Mouse (Mus musculus) frontal cortex, postnatal 36 days (tissue): ENCODE data around the gene Insyn1.

Source experiments
- DNase-seq, 2 experiments: peaks; one replicate each; pipeline ENCODE4 v3.0.0; 2022; ENCODE audit warnings: low spot score in 2 of 2

Gene Insyn1

DNA sequence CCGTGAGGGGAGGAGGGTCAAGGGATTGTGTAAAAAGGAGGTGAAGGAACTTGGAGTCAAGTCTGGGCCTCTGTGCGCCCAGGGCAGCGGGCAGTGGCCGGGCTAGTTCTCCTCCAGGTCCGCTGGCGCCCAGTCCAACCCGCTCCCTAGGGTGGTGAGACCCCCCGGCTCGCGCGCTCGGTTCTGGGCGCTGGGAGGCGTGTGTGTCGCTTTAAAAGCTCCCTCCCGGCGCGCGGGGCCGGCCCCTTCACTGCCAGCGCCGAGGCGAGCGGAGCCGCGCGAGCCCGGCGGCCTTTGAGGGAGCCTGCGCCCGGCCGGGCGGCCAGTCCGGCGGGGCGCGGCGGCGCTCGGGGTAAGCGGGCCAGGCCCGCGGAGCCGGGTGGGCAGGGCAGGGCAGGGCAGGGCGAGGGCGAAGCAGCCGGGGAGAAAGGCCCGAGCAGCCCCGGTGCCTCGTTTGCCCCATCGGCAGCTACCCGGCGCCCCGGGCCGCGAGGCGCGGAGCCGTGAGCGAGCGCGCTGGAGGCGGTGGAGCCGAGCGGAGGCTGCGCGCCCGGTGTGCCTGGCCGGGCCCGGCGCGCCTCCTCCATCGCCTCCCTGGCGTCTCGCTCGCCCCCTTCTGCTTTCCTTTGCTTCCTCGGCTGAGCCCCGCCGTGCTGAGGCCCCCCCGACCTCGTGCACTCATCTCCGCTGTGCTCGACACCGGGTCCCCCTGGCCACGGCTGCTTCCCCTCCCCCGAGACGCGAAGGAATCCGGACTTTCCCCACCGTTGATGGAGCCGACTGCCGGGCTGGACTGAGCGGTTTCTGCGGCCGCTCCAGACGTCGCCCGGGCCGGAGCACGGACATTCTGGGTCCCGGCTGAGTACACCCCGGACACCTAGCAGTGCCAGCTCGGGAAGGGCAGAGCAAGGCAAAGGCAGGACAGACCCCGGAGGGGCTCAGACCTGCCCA, at the start of gene Insyn1:
Gene Insyn1 (plus strand): TSS at position 753 of the 951 bp plus-strand sequence.
- peak; percentile 62 to 65 for DNase-seq

- peak in 1 of 2 experiments; percentile 71 for DNase-seq
Measured at GRCm38 (mm10) chr9:58438921-58439396, 49.4 kb upstream of the Insyn1 start.

DNA sequence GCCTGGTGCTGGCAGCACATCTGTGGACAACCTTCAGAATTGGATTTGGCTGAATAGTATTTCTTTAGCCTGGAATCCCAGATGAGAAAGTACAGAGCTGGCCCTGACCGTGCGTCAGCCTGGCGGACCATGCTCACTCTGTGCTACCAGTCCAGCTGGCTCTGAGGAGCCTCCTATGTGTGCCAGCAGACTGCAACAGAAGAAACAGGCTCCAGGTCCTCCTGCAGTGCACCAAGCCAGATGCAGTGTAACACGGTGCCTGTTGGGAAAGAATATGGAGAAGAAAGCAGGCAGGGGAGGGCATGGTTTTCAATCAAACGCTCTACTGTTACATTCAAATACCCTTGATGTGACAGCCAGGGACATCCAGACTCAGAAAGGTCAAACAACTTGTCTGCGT, 48.3 kb upstream of the Insyn1 start:
- DNase-seq: peak in 1 of 2 experiments; percentile 38

GRCm38 (mm10) chr9:58440614-58441013, 47.8 kb upstream of the Insyn1 start:
- no peak for DNase-seq

DNA sequence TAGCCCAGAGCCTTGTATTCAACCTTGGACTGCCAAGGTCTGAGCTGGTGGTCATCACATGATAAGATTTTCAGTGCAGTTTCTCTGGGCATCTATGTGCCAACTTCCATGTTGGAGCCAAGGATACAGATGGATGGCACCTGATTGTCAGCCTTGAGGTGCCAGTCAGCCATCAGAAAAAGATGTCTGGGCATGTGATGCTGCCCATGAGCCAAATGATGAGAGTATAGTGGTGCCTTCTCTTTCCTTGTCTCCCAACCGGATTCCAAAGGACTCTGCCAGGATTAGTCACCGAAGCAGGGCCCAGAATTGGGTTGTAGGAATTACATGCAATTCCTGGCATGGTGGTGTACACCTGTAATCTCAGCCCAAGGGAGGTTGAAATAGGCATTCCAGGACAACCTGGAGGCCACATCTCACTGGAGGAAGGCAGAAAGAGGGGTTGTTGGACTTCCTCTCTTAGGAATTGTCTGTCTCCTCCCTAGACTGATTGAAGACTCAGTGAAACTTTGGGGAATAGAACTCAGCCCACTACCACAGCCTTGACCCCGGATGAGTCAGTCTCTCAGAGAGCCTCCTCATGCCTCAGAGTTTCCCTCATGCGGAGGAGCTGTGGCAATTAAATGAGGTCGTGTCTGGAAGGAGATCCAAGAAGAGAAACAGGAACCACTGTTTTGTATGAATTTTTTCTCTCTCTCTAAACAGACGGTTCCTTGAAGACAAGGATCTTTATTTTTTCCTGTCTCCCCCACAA, 46.9 kb upstream of the Insyn1 start:
- peak in 1 of 2 experiments; percentile 38 for DNase-seq

GRCm38 (mm10) chr9:58442105-58443010, 46.0 kb upstream of the Insyn1 start:
- DNase-seq: peak; percentile 59 to 63

DNA sequence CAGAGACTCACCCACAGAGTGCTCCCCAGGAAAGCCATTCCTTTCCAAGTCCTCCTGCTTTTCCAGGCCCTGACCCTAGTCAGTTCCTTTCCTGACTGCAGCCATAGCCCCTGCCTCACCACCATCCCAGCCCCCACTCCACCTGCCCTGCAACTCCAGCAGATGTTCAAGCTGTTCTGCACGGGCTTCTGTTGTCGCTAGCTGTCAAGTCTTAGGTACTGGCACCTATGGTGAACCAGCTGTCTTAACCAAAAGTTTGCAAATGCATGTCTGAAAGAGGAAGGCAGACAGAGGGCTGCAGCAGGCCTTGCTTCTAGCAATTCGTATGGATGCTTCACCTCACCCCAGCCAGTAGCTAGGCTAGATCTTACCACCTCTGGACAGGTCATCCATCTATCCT, 45.3 kb upstream of the Insyn1 start:
- peak in 1 of 2 experiments; percentile 10 for DNase-seq

DNA sequence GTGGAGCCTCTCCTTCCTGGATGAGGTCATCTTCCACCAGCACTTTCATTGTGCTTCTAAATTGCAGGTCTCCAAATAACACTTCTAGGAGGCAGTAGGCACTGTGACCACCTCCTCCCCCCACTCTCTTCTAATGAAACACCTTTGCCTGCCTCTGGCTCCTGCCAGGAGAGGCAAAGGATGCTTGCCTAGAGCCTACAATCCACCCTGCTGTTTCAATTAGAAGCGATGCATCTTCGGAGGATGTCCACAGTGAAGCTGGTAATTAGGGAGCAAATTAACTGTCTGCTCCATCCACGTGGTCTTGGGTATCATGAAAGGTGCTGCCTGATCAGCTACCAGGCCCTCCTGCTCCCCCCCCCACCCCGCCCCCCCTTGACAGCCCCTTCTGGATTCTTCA, 41.6 kb upstream of the Insyn1 start:
- DNase-seq: no peak

DNA sequence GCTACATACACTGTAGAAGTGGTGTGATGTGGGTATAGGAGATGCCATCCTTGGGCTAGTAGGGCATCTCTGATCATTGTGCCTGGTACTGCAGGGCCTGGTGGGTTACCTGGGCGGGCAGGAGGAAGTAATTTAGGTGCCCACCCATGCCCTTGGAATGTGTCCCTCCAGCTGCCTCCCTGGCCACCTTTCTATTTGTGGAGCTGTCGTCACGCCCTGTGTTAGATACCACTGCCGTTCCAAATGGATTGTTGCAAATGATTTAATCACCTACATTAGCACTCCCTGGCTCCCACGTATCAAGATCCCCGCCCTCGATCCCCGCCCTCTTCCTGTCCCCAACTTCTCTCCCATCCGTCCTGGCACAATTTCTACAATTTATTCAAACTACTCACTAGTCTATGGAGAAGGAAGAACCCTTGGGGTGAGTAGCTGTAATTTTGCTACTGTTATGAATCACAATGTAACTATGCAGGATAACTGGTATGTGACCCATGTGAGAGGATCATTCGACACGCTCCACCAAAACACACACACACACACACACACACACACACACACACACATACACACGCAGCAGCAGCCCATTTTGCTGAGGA, 40.3 kb upstream of the Insyn1 start:
- DNase-seq: no peak

GRCm38 (mm10) chr9:58449526-58449925, 38.9 kb upstream of the Insyn1 start:
- no peak for DNase-seq

DNA sequence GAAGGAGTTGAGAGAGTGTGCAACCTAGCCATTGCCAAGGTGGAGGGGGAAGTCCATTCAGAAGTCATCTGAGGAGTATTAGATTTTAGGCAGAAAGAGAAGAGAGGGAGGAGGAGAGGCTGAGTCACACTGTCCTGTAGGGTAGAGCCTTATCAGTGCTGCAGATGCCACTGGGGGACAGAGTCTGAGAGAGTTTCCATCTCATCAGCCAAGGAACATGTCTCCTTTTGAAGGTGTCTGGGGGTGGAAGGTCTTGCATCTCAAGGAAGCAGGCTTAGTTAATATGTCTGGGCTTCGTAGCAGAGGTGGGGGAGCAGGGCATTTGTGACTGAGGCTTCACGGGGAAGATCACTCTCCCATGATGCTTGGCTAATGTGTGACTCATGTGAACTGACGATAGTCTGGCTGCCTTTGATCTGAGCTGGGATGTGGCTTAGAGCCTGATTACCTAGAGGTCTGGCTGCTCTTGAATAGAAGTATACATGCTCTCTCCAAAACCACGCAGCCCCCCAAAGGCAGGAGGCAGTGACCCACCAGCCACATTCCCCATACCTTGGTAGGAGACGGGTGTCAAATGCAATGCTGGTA, 34.5 kb upstream of the Insyn1 start:
- DNase-seq: no peak

DNA sequence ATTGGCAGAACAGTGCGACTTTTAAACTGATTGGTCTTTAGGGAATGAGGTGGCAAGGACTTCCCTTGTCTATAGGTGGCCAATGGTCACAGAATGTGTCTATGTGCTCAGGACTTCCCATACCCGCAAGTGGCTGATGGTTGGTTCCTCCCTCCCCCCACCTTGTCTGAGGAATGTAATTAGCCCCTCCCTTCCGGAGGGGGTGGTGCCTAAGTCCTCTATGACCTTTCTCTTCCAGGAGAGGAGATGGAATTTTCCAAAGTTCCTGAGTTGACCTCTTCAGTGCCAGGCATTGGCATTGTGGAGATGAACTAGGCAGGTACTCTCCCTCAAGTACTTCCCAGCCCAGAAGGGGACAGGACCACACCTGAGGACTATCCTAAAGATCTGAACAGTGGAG, 33.5 kb upstream of the Insyn1 start:
- DNase-seq: no peak

DNA sequence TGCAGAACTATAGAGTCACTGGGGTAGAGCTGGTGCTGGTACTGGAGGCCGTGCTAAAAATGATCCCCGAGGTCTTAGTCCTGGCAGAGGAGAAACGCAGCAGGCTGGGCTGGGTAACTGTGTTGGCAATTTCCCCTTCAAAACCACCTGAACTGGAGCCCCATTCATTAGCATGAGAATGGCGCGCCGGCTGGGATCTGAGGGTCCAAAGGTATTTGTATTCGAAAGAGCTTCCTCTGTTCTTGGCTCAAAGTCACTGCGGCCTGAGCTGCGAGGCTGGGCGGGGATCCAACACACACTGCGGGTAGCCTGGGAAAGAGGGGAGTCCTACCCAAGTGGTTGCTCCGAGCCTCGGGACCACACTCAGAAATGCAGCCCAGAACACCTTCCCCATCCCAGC, 32.6 kb upstream of the Insyn1 start:
- peak; percentile 36 to 59 for DNase-seq

DNA sequence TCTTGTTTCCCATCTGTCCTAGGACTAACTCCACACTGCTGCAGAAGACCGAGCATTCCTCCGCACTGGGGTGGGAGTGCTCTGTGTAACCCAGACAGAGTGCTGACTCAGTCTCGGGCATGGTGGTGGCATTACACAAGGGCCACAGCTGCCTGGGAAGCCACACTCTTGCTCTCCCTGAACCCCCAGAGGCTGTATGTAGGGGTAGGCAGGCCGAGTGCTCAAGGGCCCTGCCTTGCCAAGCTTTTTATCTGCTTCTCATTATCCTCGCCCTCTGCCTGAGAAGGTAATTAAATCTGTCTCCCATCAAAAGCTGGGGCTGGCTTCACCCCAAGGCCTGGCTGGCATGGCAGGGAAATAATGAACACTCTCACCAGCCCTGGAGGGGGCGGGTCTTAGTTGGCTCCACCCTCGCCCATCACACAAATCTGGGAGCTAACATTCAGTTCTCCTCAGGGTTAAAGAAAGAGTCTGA, 30.9 kb upstream of the Insyn1 start:
- DNase-seq: peak; percentile 20 to 48

DNA sequence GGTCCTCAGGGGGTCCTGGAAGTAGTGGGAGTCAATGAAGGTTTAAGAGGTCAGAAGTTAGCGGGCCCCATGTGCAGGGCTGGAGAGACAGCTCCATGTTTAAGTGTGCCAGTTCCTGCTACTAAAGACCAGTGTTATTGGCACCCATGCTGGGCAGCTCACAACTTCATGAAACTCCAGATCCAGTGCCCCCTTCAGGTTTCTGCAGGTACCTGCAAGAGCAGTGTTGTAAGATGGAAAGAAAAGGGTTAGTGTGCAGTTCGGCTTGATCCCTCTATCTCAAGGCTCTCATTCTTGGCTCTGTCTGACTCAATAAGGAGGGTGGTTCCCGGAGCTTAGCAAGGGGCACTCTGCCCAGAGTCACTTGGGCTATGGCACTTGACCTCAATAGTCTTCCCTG, 30.1 kb upstream of the Insyn1 start:
- no peak for DNase-seq

DNA sequence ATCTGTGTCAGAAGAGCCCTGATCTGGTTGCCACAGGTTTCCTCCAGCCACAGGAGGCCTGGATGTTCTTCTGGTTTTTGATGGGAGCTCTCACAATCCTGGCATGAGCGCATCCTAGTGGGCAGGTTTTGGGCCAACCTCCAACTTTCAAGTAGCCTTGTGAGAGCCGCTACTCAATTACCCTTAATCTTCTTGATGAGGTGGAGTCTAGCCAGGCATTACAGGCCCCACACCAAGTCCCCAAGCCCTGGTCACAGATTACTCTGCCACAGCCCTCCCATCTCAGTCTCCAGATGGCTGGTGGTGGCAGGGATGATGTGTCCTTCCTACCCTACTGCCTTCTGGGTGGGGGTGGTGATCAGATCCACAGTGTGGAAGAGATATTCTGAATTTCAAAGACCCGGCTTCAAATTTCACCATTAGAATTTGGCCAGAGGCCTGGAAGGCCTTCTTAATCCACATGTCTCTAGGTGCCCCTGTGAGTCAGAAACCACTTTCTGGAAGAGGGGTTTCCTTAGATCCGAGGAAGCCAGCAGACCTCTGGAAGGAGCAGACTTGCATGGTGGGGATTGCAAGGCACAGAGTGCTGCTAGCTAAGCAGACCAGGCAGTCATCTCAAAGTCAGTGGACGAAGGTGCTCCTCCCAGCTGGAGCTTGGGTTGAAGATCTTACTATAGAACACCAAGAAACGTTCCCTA, 29.4 kb upstream of the Insyn1 start:
- peak in 1 of 2 experiments; percentile 15 for DNase-seq

GRCm38 (mm10) chr9:58467345-58468025, 20.9 kb upstream of the Insyn1 start:
- peak; percentile 41 to 63 for DNase-seq

DNA sequence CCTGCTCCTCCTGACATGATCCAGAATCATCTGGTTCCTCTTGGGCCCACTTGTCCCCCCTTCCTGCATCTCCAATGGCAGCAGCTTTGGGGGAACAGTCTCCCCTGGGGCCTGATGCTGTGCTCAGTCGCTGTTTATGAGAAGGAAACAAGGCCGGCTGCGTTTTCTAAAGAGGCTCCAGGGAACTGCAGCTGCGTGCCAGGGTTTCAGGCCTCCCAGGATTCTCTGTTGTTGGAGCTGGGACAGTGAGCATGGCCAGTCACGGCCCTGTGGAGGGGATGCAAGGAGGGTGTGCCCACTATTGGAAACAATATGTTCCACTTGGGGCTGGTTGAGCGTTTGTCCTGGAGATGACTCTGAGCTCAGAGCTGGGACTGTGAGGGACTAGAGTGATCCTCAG, 17.9 kb upstream of the Insyn1 start:
- no peak for DNase-seq

GRCm38 (mm10) chr9:58473211-58473815, 15.1 kb upstream of the Insyn1 start:
- DNase-seq: no peak
